Mouse (Mus musculus): ENCODE results near the gene Upk3b.

The Upk3b gene

GRCm38 (mm10) chr5:136066404-136067148 lies 28.3 kb downstream of the Upk3b start:
- CTCF ChIA-PET = interaction anchor here (0.9 kb wide), 1 partner anchor 67 kb away, joined by 3 read pairs; no protein-coding TSS in a partner anchor

- CTCF ChIA-PET = no interaction called here
Observed at GRCm38 (mm10) chr5:136069411-136069810, 31.1 kb downstream of the Upk3b start.

GRCm38 (mm10) chr5:136073051-136073450 lies 34.8 kb downstream of the Upk3b start:
- CTCF ChIA-PET = no interaction called here

DNA sequence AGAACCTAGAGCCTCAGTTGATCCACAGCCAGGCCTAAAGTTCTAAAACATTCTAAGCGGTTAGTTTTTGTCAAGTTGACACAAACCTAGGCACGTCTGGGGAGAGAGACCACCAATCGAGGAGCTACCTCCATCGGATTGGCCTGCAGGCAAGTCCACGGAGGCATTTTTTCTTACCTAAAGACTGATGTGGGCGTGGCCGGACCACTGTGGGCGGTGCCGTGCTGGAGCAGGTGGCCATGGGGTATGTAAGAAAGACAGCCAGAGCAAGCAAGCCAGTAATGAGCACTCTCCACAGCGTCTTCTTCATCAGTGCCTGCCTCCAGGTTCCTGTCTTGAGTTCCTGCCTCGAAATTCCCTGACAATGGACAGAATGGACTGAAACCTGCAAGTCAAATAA lies 35.2 kb downstream of the Upk3b start:
- CTCF ChIA-PET = no interaction called here

DNA sequence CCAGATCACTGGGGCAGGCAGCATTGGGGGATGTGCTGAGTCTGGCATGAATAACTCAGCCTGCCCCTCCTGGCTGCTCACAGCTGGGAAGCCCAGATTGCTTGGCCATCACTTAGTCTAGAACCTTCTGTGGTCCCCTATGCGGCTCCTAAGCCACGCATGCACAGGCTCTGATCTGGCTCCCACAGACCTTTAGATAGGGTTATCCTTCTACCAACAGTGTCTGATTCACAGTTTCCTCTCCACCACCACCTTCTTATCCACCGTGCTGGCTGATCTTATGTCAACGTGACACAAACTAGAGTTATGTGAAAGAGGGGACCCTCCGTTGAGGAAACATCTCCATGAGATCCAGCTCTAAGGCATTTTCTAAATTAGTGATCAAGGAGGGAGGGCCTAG lies 36.8 kb downstream of the Upk3b start:
- CTCF ChIA-PET = interaction anchor here (0.7 to 0.8 kb wide), 2 partner anchors 104 to 1049 kb away, joined by 3 to 8 read pairs; no protein-coding TSS in a partner anchor

- CTCF ChIA-PET = no interaction called here
Observed at GRCm38 (mm10) chr5:136076284-136076683, 38.0 kb downstream of the Upk3b start.

GRCm38 (mm10) chr5:136077001-136077550 lies 38.8 kb downstream of the Upk3b start:
- CTCF ChIA-PET = interaction anchor here (0.7 kb wide), 1 partner anchor 31 kb away, joined by 4 read pairs; no protein-coding TSS in a partner anchor

GRCm38 (mm10) chr5:136078136-136078535 lies 39.8 kb downstream of the Upk3b start:
- CTCF ChIA-PET = interaction anchor here (0.7 kb wide), 1 partner anchor 32 kb away, joined by 4 read pairs; no protein-coding TSS in a partner anchor

DNA sequence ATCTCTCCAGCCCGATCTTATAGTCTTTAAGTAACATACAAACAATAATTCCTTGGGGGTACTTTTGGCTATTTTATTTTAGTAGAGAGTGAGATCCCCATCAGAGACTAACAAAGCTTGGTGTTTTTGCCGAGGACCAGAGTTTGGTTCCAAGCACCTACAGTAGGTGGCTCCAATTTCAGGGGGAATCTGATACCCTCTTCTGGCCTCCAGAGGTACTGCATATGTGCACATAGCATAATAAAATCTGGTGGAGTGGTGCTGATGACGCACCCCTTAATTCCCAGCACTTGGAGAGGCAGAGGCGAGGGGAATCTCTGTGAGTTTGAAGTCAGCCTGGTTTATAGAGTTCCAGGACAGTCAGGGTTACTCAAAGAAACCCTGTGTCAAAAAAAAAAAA lies 44.0 kb downstream of the Upk3b start:
- CTCF ChIA-PET = interaction anchor here (1.1 kb wide), 1 partner anchor 53 kb away, joined by 3 read pairs; no protein-coding TSS in a partner anchor

DNA sequence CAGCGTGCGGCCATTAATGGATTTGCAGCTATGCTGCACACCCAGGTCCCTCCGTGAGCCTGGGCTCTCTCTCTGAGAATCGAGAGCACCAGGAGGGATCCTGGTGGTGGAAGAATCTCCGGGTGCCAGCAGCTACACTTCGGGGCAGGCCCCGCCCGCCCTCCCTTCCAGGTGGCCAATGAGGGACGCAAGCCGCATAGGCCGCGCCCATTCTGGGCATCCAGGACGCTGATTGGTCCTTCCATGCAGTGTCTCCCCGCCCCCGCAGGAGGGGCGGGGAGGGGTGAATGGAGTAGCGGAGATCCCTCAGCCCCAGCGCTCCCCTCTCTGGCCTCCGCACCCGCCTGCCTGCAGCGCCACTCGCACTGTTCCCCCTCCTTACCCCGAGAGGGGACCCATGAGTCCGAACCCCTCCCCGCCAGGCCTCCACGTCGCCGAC lies 45.4 kb downstream of the Upk3b start, which contains the start of gene Rasa4:
Gene Rasa4, plus strand, starts transcription at position 248 of the 439 bp plus-strand sequence.
- CTCF ChIA-PET = no interaction called here

- CTCF ChIA-PET = interaction anchor here (0.7 to 1.1 kb wide), 2 partner anchors 10 to 26 kb away, joined by 3 to 4 read pairs; no protein-coding TSS in a partner anchor
Observed at GRCm38 (mm10) chr5:136084144-136084881, 46.0 kb downstream of the Upk3b start.

DNA sequence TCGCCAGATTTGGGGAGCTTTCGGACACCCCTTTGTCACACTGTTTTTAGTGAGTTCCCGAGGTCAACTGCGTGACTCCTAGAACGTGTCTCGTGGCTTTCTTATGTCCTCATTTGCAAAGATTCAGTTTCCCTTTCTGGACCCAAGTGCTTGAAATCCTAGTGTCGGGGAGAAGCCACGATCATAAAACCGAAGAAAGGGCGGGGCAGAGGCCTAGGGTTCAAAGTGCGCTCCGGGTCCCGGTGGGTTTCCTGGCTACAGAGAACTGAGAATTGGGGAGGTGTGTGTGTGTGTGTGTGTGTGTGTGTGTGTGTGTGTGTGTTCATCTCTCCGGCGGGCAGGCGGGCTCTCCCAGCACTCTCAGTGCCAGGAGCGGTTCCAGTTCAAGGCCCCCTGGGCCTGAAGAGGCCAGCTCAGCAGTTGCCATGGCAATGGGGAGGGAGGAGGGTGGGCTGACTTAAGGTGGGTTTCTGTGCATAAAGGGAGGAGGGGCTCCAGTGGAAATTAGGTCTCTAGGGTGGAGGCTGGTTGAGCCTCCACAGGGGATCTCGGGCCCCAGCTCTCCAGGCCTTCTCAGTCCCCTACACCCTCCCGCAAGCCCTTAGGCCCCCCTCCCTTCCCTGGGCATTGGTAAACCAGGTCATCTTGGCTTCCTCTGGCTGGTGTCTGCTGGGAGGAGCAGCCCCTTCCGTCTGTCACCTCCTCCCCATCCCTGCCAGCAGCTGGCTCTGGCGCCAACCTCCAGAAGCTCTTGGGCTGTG lies 46.8 kb downstream of the Upk3b start:
- CTCF ChIA-PET = interaction anchor here (0.6 to 1.1 kb wide), 4 partner anchors 10 to 113 kb away, joined by 3 to 5 read pairs (median 4); no protein-coding TSS in a partner anchor

DNA sequence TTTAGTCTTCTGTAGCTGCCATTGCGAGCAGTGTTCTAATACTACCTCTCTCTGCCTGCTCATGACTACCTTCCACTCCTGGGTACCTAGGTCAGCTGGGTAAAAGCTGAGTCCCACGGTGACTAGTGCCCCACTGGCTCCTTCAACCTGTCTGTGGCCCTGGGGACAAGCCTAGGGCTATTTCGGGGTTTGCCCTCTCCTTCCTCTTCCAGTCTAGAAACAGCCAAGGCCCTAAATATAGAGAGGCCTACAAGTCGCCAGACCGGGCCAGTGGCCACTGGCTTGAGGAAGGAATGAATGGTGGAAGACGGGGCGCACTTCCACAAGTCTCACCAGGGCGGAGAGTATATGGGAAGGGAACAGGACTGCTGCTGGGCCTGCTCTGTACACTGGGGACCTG lies 48.0 kb downstream of the Upk3b start:
- CTCF ChIA-PET = interaction anchor here (0.5 kb wide), 1 partner anchor 101 kb away, joined by 4 read pairs; no protein-coding TSS in a partner anchor

- CTCF ChIA-PET = interaction anchor here (0.6 kb wide), 1 partner anchor 536 kb away, joined by 5 read pairs; no protein-coding TSS in a partner anchor
Observed at GRCm38 (mm10) chr5:136088821-136089575, 50.7 kb downstream of the Upk3b start.

- CTCF ChIA-PET = interaction anchor here (0.6 to 1.6 kb wide), 3 partner anchors 11 to 1627 kb away, joined by 3 to 7 read pairs (median 3); no protein-coding TSS in a partner anchor
Observed at GRCm38 (mm10) chr5:136091927-136092326, 53.6 kb downstream of the Upk3b start.

GRCm38 (mm10) chr5:136094249-136095010 lies 56.1 kb downstream of the Upk3b start:
- CTCF ChIA-PET = interaction anchor here (0.6 to 0.7 kb wide), 3 partner anchors 9 to 1845 kb away, joined by 3 to 4 read pairs (median 3); no protein-coding TSS in a partner anchor

DNA sequence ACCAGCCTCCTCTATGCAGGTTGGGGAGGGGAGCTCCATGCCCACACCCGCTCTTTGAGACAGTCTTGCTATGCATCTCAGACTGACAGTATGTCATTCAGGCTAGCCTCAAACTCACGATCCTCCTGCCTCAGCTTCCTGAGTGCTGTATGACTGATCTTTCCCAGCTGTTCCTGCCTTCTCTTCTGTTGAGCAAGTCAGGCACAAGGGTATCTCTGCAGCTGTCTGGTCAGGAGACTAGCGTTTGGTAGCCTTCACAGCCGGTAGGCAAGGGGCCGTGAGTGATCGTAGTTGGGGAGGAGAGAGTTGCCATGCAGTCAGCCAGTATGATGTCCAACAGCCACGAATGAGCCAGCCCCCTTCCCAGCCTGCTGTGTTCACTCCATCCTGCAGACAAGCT lies 56.8 kb downstream of the Upk3b start:
- CTCF ChIA-PET = interaction anchor here (0.6 to 0.7 kb wide), 3 partner anchors 10 to 1845 kb away, joined by 3 to 4 read pairs (median 3); no protein-coding TSS in a partner anchor

Measured in spleen, embryonic (tissue).